Mouse (Mus musculus) heart, embryonic 15.5 days (tissue): ENCODE data around the gene Syk. TPM values are rescaled to one million over a fixed set of nuclear protein-coding genes. Genes with fewer than 3 reads are reported as not detected.

Source experiments
- ATAC-seq: fragments of 200-750 bp; cut with Nextera tagmentation; replicated peaks from 2 replicates; pipeline ENCODE4 v1.8.0; 2017; ENCODE audit warnings: low read depth, moderate TSS enrichment; ENCODE audit not compliant: insufficient number of reproducible peaks, insufficient read depth, low FRiP score
- H3K27ac ChIP-seq: fragments of 300-500 bp; sonication (generic); 2 replicates; pipeline ENCODE4 v1.5.1; 2015; ENCODE audit warnings: mild to moderate bottlenecking, inconsistent platforms
- H3K27me3 ChIP-seq: fragments of 300-500 bp; sonication (generic); 2 replicates; pipeline ENCODE4 v1.6.1; 2015; ENCODE audit warnings: inconsistent platforms
- H3K36me3 ChIP-seq: fragments of 300-500 bp; sonication (generic); 2 replicates; pipeline ENCODE4 v1.6.1; 2015; ENCODE audit warnings: mild to moderate bottlenecking, inconsistent platforms
- H3K4me1 ChIP-seq: fragments of 300-500 bp; sonication (generic); replicated peaks from 2 replicates; pipeline ENCODE4 v1.6.1; 2015; ENCODE audit warnings: inconsistent platforms
- H3K4me2 ChIP-seq: fragments of 300-500 bp; sonication (generic); 2 replicates; pipeline ENCODE4 v1.6.1; 2015; ENCODE audit warnings: inconsistent platforms, mild to moderate bottlenecking, moderate library complexity
- H3K4me3 ChIP-seq: fragments of 300-500 bp; sonication (generic); 2 replicates; pipeline ENCODE4 v1.5.1; 2015; ENCODE audit warnings: mild to moderate bottlenecking, inconsistent platforms
- H3K9ac ChIP-seq: fragments of 300-500 bp; sonication (generic); 2 replicates; pipeline ENCODE4 v1.6.1; 2015; ENCODE audit warnings: mild to moderate bottlenecking, inconsistent platforms
- H3K9me3 ChIP-seq: fragments of 300-500 bp; sonication (generic); replicated peaks from 2 replicates; pipeline ENCODE4 v1.6.1; 2016; ENCODE audit warnings: inconsistent platforms
- WGBS: fragments of 180-500 bp; shearing (Covaris S2); methylation state at CpG from one replicate; pipeline ENCODE4 v1.1.7; 2015; ENCODE audit warnings: mixed read lengths; 5-methylcytosine and 5-hydroxymethylcytosine counted together
- polyA plus RNA-seq: library from polyadenylated mRNA; unstranded; fragments of >200 nt; fragmentation: Nextera tagmentation; extraction: Ambion mirVana; gene quantifications from 2 replicates; pipeline ENCODE4 v1.2.1, GENCODE M21; 2015

The Syk gene
- polyA plus RNA-seq, 1 experiment from 2014 or later, result 6.8 TPM

DNA sequence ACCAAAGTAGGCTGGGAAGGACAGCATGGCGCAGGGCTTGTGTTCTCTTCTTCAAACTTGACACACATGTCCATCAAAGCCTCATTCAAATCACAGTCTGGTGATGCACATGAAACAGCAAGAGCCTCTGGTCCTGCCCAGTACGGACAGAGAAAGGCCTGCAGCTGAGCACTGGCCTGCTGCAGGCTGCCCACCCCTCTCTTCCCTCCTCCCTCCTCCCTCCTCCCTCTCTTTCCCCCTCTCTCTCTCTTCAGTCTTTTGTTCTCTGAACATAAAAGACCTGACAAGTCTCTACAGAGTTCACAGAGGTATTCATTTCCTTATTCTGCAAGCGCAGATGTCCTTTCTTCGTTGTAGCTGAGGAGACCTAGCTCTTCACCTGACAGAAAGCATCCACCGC, 99.1 kb downstream of the Syk start:
- no peak overlapping the region for H3K9ac ChIP-seq
- H3K27ac ChIP-seq, result no peak overlapping the region
- no peaks in the 10 kb centered on the region for H3K27me3 ChIP-seq
- no peaks in the 10 kb centered on the region for H3K36me3 ChIP-seq
- no peak overlapping the region for H3K4me2 ChIP-seq
- no peak for ATAC-seq
- H3K9me3 ChIP-seq, result no peaks in the 10 kb centered on the region
- no peak overlapping the region for H3K4me3 ChIP-seq
- WGBS, result 80% methylated on average over 5 of the region's 5 CpGs
- H3K4me1 ChIP-seq, result no peaks in the 10 kb centered on the region

DNA sequence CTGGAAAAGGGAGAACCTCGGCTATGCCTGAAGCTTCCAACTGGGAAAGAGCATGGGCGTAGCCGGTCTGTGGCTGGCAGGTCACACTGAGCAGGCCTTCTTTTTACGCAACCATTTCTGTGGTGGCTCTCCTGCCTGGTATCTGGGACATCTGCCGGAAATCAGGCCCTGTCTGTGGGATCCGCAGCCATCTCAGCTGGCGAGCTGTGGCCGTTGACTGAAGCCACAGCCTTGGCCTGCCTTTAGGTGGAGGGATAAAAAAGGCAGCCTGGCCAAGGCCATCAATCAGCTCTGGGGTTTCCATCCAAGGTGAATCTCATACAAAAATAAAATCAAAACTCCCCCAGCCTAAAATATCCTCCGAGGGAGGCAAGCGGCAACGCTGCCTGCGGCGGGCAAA, 107.5 kb downstream of the Syk start:
- Histone ChIP-seq H3K27me3 (no peaks in the 10 kb centered on the region), H3K4me2 (no peak overlapping the region), H3K9ac (no peak overlapping the region), H3K36me3 (no peaks in the 10 kb centered on the region), H3K4me1 (no peaks in the 10 kb centered on the region), H3K4me3 (no peak overlapping the region), H3K27ac (no peak overlapping the region), H3K9me3 (no peaks in the 10 kb centered on the region)
- 82% methylated on average over 13 of the region's 13 CpGs for WGBS
- no peak for ATAC-seq

DNA sequence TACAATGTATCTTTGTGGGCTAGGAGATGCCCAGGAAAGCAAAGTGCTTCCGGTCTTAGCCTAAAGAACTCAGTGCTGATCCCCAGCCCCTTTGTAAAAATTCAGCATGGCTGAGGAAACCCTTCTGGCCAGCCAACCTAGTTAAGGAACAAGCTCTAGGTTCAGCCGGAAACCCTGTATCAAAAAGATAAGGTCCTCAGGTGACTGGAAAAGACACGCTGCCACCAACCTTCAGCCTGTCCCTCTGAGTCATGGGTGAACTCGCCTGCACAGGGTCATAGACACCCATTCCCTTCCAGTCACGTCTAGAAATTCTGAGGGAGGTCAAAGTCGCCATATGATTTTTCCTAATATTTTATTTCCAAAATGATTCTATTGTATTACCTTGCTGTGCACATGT, 109.3 kb downstream of the Syk start:
- H3K9ac ChIP-seq, result no peak overlapping the region
- H3K27ac ChIP-seq, result no peak overlapping the region
- 63% methylated on average over 6 of the region's 6 CpGs for WGBS
- H3K4me2 ChIP-seq, result no peak overlapping the region
- no peaks in the 10 kb centered on the region for H3K36me3 ChIP-seq
- no peak overlapping the region for H3K4me3 ChIP-seq
- no peak for ATAC-seq
- no peaks in the 10 kb centered on the region for H3K4me1 ChIP-seq
- H3K9me3 ChIP-seq, result no peaks in the 10 kb centered on the region
- no peaks in the 10 kb centered on the region for H3K27me3 ChIP-seq

DNA sequence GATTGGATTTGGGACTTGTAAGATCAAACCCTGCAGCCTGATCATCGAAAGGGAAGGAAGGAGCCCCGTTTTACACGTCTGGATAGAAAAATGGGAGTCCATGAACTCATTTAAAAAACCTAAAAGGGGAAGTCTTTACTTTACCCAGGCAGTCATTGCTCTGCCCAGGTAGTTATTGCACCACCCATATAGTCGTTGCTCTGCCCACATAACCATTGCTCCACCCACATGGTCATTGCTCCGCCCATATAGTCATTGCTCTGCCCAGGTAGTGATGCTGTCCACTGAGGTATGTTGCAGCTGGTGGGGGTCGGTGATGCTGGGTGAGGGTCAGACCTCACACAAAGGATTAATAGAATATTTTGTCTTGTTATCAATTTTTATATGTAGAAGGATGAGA, 111.9 kb downstream of the Syk start:
- no peak for ATAC-seq
- Histone ChIP-seq H3K27ac (no peak overlapping the region), H3K4me2 (no peak overlapping the region), H3K4me1 (no peaks in the 10 kb centered on the region), H3K36me3 (no peaks in the 10 kb centered on the region), H3K9me3 (no peaks in the 10 kb centered on the region), H3K27me3 (no peaks in the 10 kb centered on the region), H3K9ac (no peak overlapping the region), H3K4me3 (no peak overlapping the region)
- 72% methylated on average over 6 of the region's 6 CpGs for WGBS

Other genes with a start within 250 kb of the Syk start
- gene Diras2, start 51.9 kb upstream of the Syk start, polyA plus RNA-seq, result 0.33 and 1.1 TPM in 2 replicates